Mouse (Mus musculus) embryo, embryonic 11.5 days (tissue): ENCODE results near the gene Setmar.

Experiments
- DNase-seq: peaks from one replicate; pipeline ENCODE4 v3.0.0-alpha.2; 2012; ENCODE audit warnings: low read depth, low spot score

The Setmar gene

GRCm38 (mm10) chr6:108114971-108115370 is 50.1 kb downstream of the Setmar start:
- no peak for DNase-seq

- DNase-seq = no peak
Measured at GRCm38 (mm10) chr6:108117881-108118280, 53.0 kb downstream of the Setmar start.

GRCm38 (mm10) chr6:108125474-108125873 is 60.6 kb downstream of the Setmar start:
- DNase-seq = no peak

- DNase-seq = no peak
Measured at GRCm38 (mm10) chr6:108126631-108127030, 61.8 kb downstream of the Setmar start.
